Mouse (Mus musculus) cortical plate, adult 2 months (tissue): Measurements from ENCODE around the gene Cacna1c. TPM values are rescaled to one million over a fixed set of nuclear protein-coding genes. Genes with fewer than 3 reads are reported as not detected.

ENCODE experiments used
- H3K27ac ChIP-seq: fragments of 200-500 bp; 2 replicates; pipeline ENCODE4 v1.5.1; 2012; ENCODE audit warnings: low read length, control low read depth, inconsistent platforms; ENCODE audit not compliant: insufficient read depth
- H3K4me1 ChIP-seq: fragments of 200-500 bp; 2 replicates; pipeline ENCODE4 v1.6.1; 2011; ENCODE audit warnings: low read length; ENCODE audit not compliant: control insufficient read depth, insufficient read depth
- H3K4me3 ChIP-seq: fragments of 200-500 bp; 2 replicates; pipeline ENCODE4 v1.5.1; 2011; ENCODE audit warnings: mild to moderate bottlenecking, low read length, control low read depth; ENCODE audit not compliant: insufficient read depth
- CTCF ChIP-seq: fragments of 200-500 bp; IDR thresholded peaks from 2 replicates; pipeline ENCODE4 v1.5.1; 2011; ENCODE audit warnings: mild to moderate bottlenecking, control low read depth, low read length; ENCODE audit not compliant: insufficient read depth; ENCODE audit errors: extremely low read depth
- POLR2A ChIP-seq: fragments of 200-500 bp; IDR thresholded peaks from 2 replicates; pipeline ENCODE4 v1.6.1; 2011; ENCODE audit warnings: mild to moderate bottlenecking, low read length, control low read depth; ENCODE audit not compliant: insufficient read depth; ENCODE audit errors: extremely low read depth
- polyA plus RNA-seq: library from polyadenylated mRNA; depleted of rRNA; stranded (reverse); fragments of >200 nt; gene quantifications from 2 replicates; pipeline ENCODE4 v1.2.3, GENCODE M21; 2012

The Cacna1c gene
- polyA plus RNA-seq, 1 experiment, result 15.9 TPM

DNA sequence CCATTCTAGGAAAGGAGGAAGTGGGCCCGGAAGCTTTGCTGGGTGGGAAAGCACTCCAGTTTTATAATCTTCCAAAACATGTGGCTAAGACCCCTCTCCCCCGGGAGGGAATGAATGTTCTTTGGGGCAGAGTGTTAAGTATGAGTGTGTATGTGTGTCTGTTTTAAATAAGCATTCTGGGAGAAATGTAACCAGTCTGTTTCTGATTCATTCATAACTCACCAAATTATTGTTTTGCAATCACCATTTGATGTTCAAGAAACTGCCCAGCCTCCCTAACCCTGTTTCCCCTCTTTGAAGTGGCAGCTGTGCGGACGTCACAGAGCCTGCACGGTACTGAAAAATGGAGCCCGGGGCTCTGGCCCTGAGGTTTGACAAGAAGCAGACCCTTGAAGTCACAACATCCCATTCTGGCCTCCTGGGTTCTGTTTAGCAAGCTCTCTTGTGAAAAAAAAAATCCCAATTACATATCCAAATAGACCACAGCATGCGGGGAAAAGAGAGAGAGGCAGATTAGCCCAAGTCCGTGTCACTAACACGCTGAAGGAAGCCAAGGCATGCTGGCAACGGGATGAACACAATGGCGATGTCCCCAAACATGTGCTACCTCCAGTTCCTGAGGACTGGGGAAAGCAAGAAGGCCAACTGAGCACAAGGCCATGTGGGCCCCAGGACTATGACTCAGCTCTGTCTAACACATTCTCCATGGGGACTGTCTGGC is 211.9 kb downstream of the Cacna1c start:
- TF ChIP-seq POLR2A, result no peak
- no peak for TF ChIP-seq CTCF
- Histone ChIP-seq H3K4me3 (no peak overlapping the region), H3K27ac (no peak overlapping the region), H3K4me1 (peaks cover 5% of the 10 kb centered on the region)

DNA sequence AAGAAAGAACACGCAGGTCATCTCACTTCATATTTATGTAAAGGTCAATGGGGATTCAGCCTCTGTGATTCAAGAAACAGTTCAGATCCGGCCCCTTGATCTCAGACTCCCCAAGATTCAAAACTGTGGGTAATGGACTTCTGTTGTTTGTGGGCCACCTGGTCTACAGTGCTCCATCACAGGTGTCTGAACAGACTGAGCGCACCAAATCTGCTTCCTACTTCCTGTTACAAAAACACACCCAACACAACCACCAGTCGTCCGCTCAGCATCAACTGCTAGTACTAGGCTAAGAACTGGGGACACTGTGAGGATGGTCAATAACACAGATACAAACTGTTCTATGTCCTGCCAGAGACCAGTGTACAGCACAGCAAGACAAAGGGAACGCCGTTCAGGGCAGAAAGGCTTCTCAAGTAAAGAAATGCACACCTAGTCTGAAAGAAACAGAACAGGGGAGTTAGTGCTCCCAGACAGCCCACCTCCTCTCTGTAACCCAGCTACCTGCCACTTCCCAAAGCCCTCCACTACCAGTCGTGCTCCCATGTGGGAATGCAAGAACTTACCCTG is 212.7 kb downstream of the Cacna1c start:
- TF ChIP-seq CTCF, result no peak
- no peak for TF ChIP-seq POLR2A
- Histone ChIP-seq H3K27ac (no peak overlapping the region), H3K4me3 (no peak overlapping the region), H3K4me1 (peaks cover 13% of the 10 kb centered on the region)

GRCm38 (mm10) chr6:118980265-118980664 is 216.0 kb downstream of the Cacna1c start:
- Histone ChIP-seq H3K27ac (no peak overlapping the region; the same call in 1 of the 2 replicates), H3K4me1 (peaks cover 23% of the 10 kb centered on the region), H3K4me3 (no peak overlapping the region)
- TF ChIP-seq POLR2A, result no peak
- TF ChIP-seq CTCF, result no peak

DNA sequence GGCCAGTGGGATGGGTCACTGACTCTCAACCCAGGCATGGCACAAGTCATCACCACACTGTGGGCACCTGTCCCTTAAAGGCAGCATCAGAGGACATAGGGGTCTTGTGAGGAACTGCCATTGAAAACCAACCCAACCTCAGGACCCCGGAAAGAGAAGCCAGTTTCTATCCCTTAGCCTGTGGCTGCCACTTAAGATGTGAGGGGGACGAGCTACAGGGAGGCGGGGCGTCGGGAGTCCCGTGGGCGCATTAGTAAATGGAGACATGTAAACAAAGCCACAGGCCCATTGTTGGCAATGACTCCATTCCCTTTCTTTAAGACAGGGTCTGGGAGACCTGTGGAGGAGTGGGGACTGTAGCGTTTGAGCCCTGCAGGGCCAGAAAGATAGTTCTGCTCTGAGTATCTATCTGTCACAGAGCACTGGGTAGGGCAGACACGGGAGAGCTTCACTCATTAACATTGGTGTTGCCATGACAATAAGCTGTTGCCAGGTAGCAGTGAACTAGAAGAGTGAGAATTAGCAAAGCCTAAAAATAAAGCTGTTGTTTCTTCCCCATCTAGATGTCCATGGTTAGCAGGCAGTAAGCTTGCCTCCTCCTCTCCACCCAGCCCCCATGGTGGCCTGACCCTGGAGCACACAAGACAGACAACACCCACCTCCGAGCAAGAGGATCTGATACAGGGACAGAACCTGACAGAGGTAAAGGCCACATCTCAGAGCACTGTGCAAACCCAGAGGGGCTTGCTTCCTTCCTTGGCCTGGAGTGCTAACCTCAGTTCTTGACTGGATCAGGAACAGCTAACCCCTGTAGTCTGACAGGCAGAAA is 218.6 kb downstream of the Cacna1c start:
- TF ChIP-seq CTCF, result no peak
- TF ChIP-seq POLR2A, result peak; percentile 29; the same call in 1 of the 2 replicates
- Histone ChIP-seq H3K4me3 (no peak overlapping the region), H3K27ac (peak overlapping the region; percentile 64)

DNA sequence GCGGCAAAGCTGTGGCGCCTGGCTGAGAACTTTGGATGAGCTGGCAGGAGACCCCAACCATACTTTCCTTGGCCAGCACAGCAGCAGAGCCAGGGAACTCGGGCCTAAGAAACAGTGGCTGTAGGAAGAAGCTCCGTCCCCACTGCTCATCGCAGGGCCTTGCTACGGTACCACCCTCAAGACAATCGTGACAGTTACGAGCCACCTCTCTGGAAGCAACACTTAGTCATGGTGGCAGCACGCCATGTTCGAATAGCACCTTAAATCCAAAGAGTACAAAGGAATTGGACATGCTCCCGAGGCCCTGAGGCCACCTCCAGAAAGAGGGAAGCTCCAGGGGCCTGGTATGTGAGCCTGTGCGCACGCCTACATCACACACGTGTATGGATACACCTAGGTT is 219.6 kb downstream of the Cacna1c start:
- TF ChIP-seq CTCF (no peak), POLR2A (no peak)
- Histone ChIP-seq H3K4me1 (peaks cover 23% of the 10 kb centered on the region), H3K4me3 (no peak overlapping the region), H3K27ac (peak overlapping the region; percentile 8; the same call in 1 of the 2 replicates)

More for the DNA sequence above, 218.6 kb downstream of the Cacna1c start:
- peaks cover 23% of the 10 kb centered on the region for H3K4me1 ChIP-seq

GRCm38 (mm10) chr6:118971844-118972531 is 224.2 kb downstream of the Cacna1c start:
- H3K27ac ChIP-seq, result no peak overlapping the region

DNA sequence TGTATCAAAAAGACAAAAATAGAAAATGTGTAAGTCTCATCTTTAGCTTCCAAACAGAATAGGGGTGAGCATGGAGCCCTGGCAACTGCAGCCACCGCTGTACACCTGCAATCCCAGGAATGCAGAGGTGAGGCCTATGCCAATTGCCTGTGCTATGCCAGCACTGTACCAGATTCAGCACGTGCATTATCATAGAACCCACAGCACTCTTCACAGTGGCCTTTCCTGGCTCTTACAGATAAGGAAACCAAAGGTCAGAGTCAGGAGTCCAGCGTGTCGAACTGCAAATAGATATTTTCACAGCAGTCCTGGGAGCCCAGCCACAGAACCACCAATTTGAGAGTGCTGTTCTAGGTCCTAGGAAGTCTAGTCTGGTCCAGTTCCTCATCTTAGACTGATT is 227.4 kb downstream of the Cacna1c start:
- Histone ChIP-seq H3K4me1 (peaks cover 16% of the 10 kb centered on the region), H3K4me3 (no peak overlapping the region), H3K27ac (no peak overlapping the region)
- TF ChIP-seq POLR2A (no peak), CTCF (no peak)

More at GRCm38 (mm10) chr6:118971844-118972531, 224.2 kb downstream of the Cacna1c start:
- Histone ChIP-seq H3K4me3 (no peak overlapping the region), H3K4me1 (peaks cover 10% of the 10 kb centered on the region)
- TF ChIP-seq CTCF (no peak), POLR2A (no peak)

DNA sequence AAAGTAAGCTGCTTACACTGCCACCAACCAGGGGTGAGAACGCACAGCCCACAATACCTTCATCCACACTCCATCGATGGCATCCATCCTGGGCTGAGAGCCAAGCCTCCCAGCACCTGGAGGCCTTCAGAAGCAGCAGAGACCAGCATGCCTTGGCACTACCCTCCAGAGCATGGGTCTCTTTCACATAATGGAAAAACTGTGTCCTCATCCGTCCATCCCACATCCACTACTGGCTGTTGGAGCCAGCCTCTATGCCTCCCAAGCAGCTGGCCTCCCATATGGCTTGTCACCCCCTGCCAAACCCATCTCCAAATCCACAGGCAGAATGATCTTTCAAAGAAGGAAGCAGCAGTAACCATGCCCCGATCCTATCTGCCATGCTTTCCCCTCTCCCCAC is 229.3 kb downstream of the Cacna1c start:
- no peak for TF ChIP-seq CTCF
- no peak for TF ChIP-seq POLR2A
- no peak overlapping the region for H3K27ac ChIP-seq
- H3K4me1 ChIP-seq, result peaks cover 16% of the 10 kb centered on the region

GRCm38 (mm10) chr6:118965577-118965976 is 230.6 kb downstream of the Cacna1c start:
- no peak overlapping the region for H3K4me3 ChIP-seq
- no peak for TF ChIP-seq POLR2A
- no peak for TF ChIP-seq CTCF
- peaks cover 12% of the 10 kb centered on the region for H3K4me1 ChIP-seq
- H3K27ac ChIP-seq, result no peak overlapping the region

More for the DNA sequence above, 229.3 kb downstream of the Cacna1c start:
- H3K4me3 ChIP-seq, result no peak overlapping the region
